ENCODE assay signal across 8 mouse cellular contexts in the genomic region with DNA sequence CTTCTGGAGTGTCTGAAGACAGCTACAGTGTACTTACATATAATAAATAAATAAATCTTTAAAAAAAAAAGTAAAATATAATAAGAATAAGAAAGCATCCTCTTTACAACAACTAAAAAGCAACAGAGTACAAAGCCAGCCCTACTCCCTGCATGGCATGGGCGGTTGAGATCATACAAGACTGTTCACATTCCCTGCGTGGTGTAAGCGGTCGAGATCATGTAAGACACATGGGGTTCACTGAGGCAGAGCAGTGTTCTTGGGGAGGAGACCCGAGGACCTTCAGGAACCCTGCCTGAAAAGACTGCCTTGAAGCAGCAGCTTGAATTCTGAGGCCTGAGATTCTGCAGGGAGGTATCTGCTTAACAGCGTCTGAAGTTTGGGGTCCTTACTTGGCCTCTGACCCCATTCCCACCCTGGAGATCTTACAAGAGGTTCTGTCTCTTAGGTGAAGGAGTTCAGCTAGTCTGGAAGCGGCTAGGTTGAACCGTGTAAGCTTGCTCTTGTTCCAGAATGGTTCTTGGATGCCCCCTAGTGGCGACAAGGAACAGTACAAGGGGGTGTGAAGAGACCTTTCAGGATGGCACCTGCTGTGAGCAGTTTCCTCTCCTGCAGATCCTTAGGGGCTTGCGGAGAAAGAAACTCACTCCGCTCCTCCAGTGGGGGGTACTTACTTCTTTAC. TPM values are rescaled to one million over a fixed set of nuclear protein-coding genes. Genes with fewer than 3 reads are reported as not detected.
DNase-seq lines count a peak whose midpoint lies in the region.

No protein-coding gene starts in this region.

- DNase-seq in layer of hippocampus, adult 11-12 months (ENCODE audit: low spot score), result peak; percentile 70
- DNase-seq in layer of hippocampus, adult 9-11 months, result no peak
- peak; percentile 62 to 82 for DNase-seq in cerebellum, postnatal 4 days (ENCODE audit: low spot score in 2 of 2)
- peak; percentile 71 for DNase-seq in gastrocnemius, postnatal 10 days
- DNase-seq in hindlimb bud, embryonic 11.5 days (ENCODE audit: extremely low spot score, low read depth, low spot score), result peak; percentile 81
- peak; percentile 80 to 87 for DNase-seq in left cerebral cortex, postnatal 25 days (ENCODE audit: low spot score in 2 of 2)
- DNase-seq in mesoderm, embryonic 11.5 days (ENCODE audit: low read depth, low spot score), result peak; percentile 93
- peak; percentile 75 for DNase-seq in right cerebral cortex, postnatal 4 days

- intact Hi-C loops in left cerebral cortex, postnatal 25 days (cut with DNase I), result loop anchor here (1.0 to 10.0 kb wide), 4 partner anchors 43 to 336 kb away; partner anchors contain the start of gene Mtg2

RNA-seq across cellular contexts. Expression of gene Rps21, which starts 6.1 kb away (rescaled TPM):
- total RNA-seq in gastrocnemius, postnatal 10 days (2021), result 100 to 1,000 TPM; 545 to 616 TPM
- 100 to 1,000 TPM; 648 to 660 TPM for total RNA-seq in left cerebral cortex, postnatal 25 days (2021)

RNA-seq across cellular contexts. Expression of gene Cables2, which starts 22.2 kb away (rescaled TPM):
- 10 to 100 TPM in 1 of 2 experiments, 1 to 10 TPM in 1; 9.3 to 10.3 TPM for total RNA-seq in gastrocnemius, postnatal 10 days (2021)
- 10 to 100 TPM; 23.9 to 30.4 TPM for total RNA-seq in left cerebral cortex, postnatal 25 days (2021)

RNA-seq across cellular contexts. Expression of gene Lama5, which starts 25.4 kb away (rescaled TPM):
- 10 to 100 TPM; 22.5 to 25.9 TPM for total RNA-seq in gastrocnemius, postnatal 10 days (2021)
- total RNA-seq in left cerebral cortex, postnatal 25 days (2021), result 1 to 10 TPM; 6.0 to 6.7 TPM

RNA-seq across cellular contexts. Expression of gene Rbbp8nl, which starts 38.6 kb away (rescaled TPM):
- total RNA-seq in gastrocnemius, postnatal 10 days (2021), result not detected
- total RNA-seq in left cerebral cortex, postnatal 25 days (2021), result not detected
